Comparison of ENCODE assay signal across 1 mouse cellular context in genomic region chr17:32629726-32630125, GRCm38 (mm10). TPM values are rescaled to one million over a fixed set of nuclear protein-coding genes. Genes with fewer than 3 reads are reported as not detected.
"Had no signal": no experiment of that assay in that cellular context is flagged by ENCODE, and none has a peak within 500 bp of the region (broad histone marks: within the 10 kb centered on the region; RNA-seq: fewer than 3 reads in every experiment).

No protein-coding gene starts in this region.

RNA-seq across cellular contexts. Expression of gene Cyp4f40, which starts 29.0 kb away (rescaled TPM):
- total RNA-seq: neutrophil, adult 5-6 weeks had no signal

RNA-seq across cellular contexts. Expression of gene Cyp4f15, which starts 55.7 kb away (rescaled TPM):
- total RNA-seq: neutrophil, adult 5-6 weeks had no signal
